Mouse (Mus musculus): Measurements from ENCODE around the gene U2af2. TPM values are rescaled to one million over a fixed set of nuclear protein-coding genes. Genes with fewer than 3 reads are reported as not detected.

Gene U2af2
- polyA plus RNA-seq, 1 experiment from 2014 or later: 117 TPM

Small RNAs within 50 kb of the gene (microRNA-seq; reads per million reads assigned to microRNA genes)
- not detected for gene Gm26217

Other genes with a start within 250 kb of the U2af2 start
- 270 and 282 TPM in 2 replicates for gene Ube2s, start 249.6 kb upstream of the U2af2 start, polyA plus RNA-seq (2015; fragmentation: Nextera tagmentation; extraction: Ambion mirVana)
- 0.32 and 0.46 TPM in 2 replicates for gene Shisa7, start 217.4 kb upstream of the U2af2 start, polyA plus RNA-seq (2015; fragmentation: Nextera tagmentation; extraction: Ambion mirVana)
- 12.7 and 12.9 TPM in 2 replicates for gene Isoc2b, start 191.9 kb upstream of the U2af2 start, polyA plus RNA-seq (2015; fragmentation: Nextera tagmentation; extraction: Ambion mirVana)
- gene Isoc2a, start 185.0 kb upstream of the U2af2 start, polyA plus RNA-seq (2015; fragmentation: Nextera tagmentation; extraction: Ambion mirVana): 0.86 and 1.0 TPM in 2 replicates
- 0.17 TPM in 1 of 2 replicates, not detected in the other for gene Gm36210, start 155.6 kb upstream of the U2af2 start, polyA plus RNA-seq (2015; fragmentation: Nextera tagmentation; extraction: Ambion mirVana)
- gene Zfp628, start 146.9 kb upstream of the U2af2 start, polyA plus RNA-seq (2015; fragmentation: Nextera tagmentation; extraction: Ambion mirVana): 3.4 TPM in 2 replicates
- 2.5 and 3.7 TPM in 2 replicates for gene Nat14, start 140.1 kb upstream of the U2af2 start, polyA plus RNA-seq (2015; fragmentation: Nextera tagmentation; extraction: Ambion mirVana)
- gene Ssc5d, start 136.4 kb upstream of the U2af2 start, polyA plus RNA-seq (2015; fragmentation: Nextera tagmentation; extraction: Ambion mirVana): 15.6 and 21.9 TPM in 2 replicates
- 0.73 and 0.74 TPM in 2 replicates for gene Sbk2, start 97.7 kb upstream of the U2af2 start, polyA plus RNA-seq (2015; fragmentation: Nextera tagmentation; extraction: Ambion mirVana)
- not detected in 2 replicates for gene Sbk3, start 91.0 kb upstream of the U2af2 start, polyA plus RNA-seq (2015; fragmentation: Nextera tagmentation; extraction: Ambion mirVana)
- gene Zfp579, start 66.0 kb upstream of the U2af2 start, polyA plus RNA-seq (2015; fragmentation: Nextera tagmentation; extraction: Ambion mirVana): 25.4 and 29.1 TPM in 2 replicates
- gene Zfp524, start 47.7 kb upstream of the U2af2 start, polyA plus RNA-seq (2015; fragmentation: Nextera tagmentation; extraction: Ambion mirVana): 14.5 and 15.0 TPM in 2 replicates
- 37.7 and 38.6 TPM in 2 replicates for gene Fiz1, start 47.4 kb upstream of the U2af2 start, polyA plus RNA-seq (2015; fragmentation: Nextera tagmentation; extraction: Ambion mirVana)
- gene Gm44973, start 46.6 kb upstream of the U2af2 start, polyA plus RNA-seq (2015; fragmentation: Nextera tagmentation; extraction: Ambion mirVana): 1.7 TPM in 1 of 2 replicates, not detected in the other
- gene Zfp865, start 41.8 kb upstream of the U2af2 start, polyA plus RNA-seq (2015; fragmentation: Nextera tagmentation; extraction: Ambion mirVana): 4.9 and 6.3 TPM in 2 replicates
- 31.0 and 37.3 TPM in 2 replicates for gene Ccdc106, start 41.6 kb upstream of the U2af2 start, polyA plus RNA-seq (2015; fragmentation: Nextera tagmentation; extraction: Ambion mirVana)
- not detected in 2 replicates for gene 4632433K11Rik, start 28.0 kb upstream of the U2af2 start, polyA plus RNA-seq (2015; fragmentation: Nextera tagmentation; extraction: Ambion mirVana)
- 5.9 and 7.1 TPM in 2 replicates for gene Zfp784, start 23.7 kb upstream of the U2af2 start, polyA plus RNA-seq (2015; fragmentation: Nextera tagmentation; extraction: Ambion mirVana)
- gene Zfp580, start 10.6 kb upstream of the U2af2 start, polyA plus RNA-seq (2015; fragmentation: Nextera tagmentation; extraction: Ambion mirVana): 32.0 and 33.8 TPM in 2 replicates
- 59.8 and 63.0 TPM in 2 replicates for gene Epn1, start 18.1 kb downstream of the U2af2 start, polyA plus RNA-seq (2015; fragmentation: Nextera tagmentation; extraction: Ambion mirVana)
- gene Rfpl4, start 54.8 kb downstream of the U2af2 start, polyA plus RNA-seq (2015; fragmentation: Nextera tagmentation; extraction: Ambion mirVana): not detected in 2 replicates
- gene Rasl2-9, start 63.8 kb downstream of the U2af2 start, polyA plus RNA-seq (2015; fragmentation: Nextera tagmentation; extraction: Ambion mirVana): 0.59 and 0.63 TPM in 2 replicates
- not detected in 2 replicates for gene Vmn1r55, start 87.5 kb downstream of the U2af2 start, polyA plus RNA-seq (2015; fragmentation: Nextera tagmentation; extraction: Ambion mirVana)
- gene Vmn1r56, start 134.6 kb downstream of the U2af2 start, polyA plus RNA-seq (2015; fragmentation: Nextera tagmentation; extraction: Ambion mirVana): not detected in 2 replicates
- not detected in 2 replicates for gene Vmn1r57, start 156.3 kb downstream of the U2af2 start, polyA plus RNA-seq (2015; fragmentation: Nextera tagmentation; extraction: Ambion mirVana)

All from limb, embryonic 15.5 days (tissue).